Mouse (Mus musculus): ENCODE measurements around the gene Pik3cb. TPM values are rescaled to one million over a fixed set of nuclear protein-coding genes. Genes with fewer than 3 reads are reported as not detected.

The Pik3cb gene
- polyA plus RNA-seq, 1 experiment from 2014 or later: 2.9 TPM

GRCm38 (mm10) chr9:99109585-99109984 is 30.8 kb downstream of the Pik3cb start:
- peaks cover 15% of the 10 kb centered on the region for H3K4me1 ChIP-seq (ENCODE audit: control insufficient read depth, insufficient read depth, low read depth, low read length)
- no peak overlapping the region for H3K27ac ChIP-seq (ENCODE audit: low read depth, low read length)
- ATAC-seq: no peak
- H3K9me3 ChIP-seq (ENCODE audit: control insufficient read depth, low read length): peaks cover 9% of the 10 kb centered on the region
- no peak overlapping the region for H3K4me3 ChIP-seq (ENCODE audit: low read length)
- 78% methylated on average over 3 of the region's 3 CpGs for WGBS
- peaks cover 12% of the 10 kb centered on the region for H3K36me3 ChIP-seq (ENCODE audit: control insufficient read depth, insufficient read depth, low read length)
- H3K4me2 ChIP-seq (ENCODE audit: low read length): no peak overlapping the region
- H3K9ac ChIP-seq (ENCODE audit: low read depth, low read length): no peak overlapping the region
- no peaks in the 10 kb centered on the region for H3K27me3 ChIP-seq (replicated peaks; ENCODE audit: control insufficient read depth, insufficient read depth, low read length)

- no peak overlapping the region for H3K27ac ChIP-seq (ENCODE audit: low read depth, low read length)
- H3K36me3 ChIP-seq (ENCODE audit: control insufficient read depth, insufficient read depth, low read length): peaks cover 15% of the 10 kb centered on the region
- H3K4me2 ChIP-seq (ENCODE audit: low read length): no peak overlapping the region
- H3K9ac ChIP-seq (ENCODE audit: low read depth, low read length): no peak overlapping the region
- 86% methylated on average over 2 of the region's 2 CpGs for WGBS
- peaks cover 9% of the 10 kb centered on the region for H3K9me3 ChIP-seq (ENCODE audit: control insufficient read depth, low read length)
- H3K4me1 ChIP-seq (ENCODE audit: control insufficient read depth, insufficient read depth, low read depth, low read length): no peaks in the 10 kb centered on the region
- H3K4me3 ChIP-seq (ENCODE audit: low read length): no peak overlapping the region
- H3K27me3 ChIP-seq (replicated peaks; ENCODE audit: control insufficient read depth, insufficient read depth, low read length): no peaks in the 10 kb centered on the region
- no peak for ATAC-seq
Measured at GRCm38 (mm10) chr9:99104449-99104848, 36.0 kb downstream of the Pik3cb start.

- Histone ChIP-seq H3K27me3 (replicated peaks; ENCODE audit: control insufficient read depth, insufficient read depth, low read length) (no peaks in the 10 kb centered on the region), H3K9ac (ENCODE audit: low read depth, low read length) (no peak overlapping the region), H3K27ac (ENCODE audit: low read depth, low read length) (no peak overlapping the region), H3K4me2 (ENCODE audit: low read length) (no peak overlapping the region), H3K4me1 (ENCODE audit: control insufficient read depth, insufficient read depth, low read depth, low read length) (no peaks in the 10 kb centered on the region), H3K4me3 (ENCODE audit: low read length) (no peak overlapping the region), H3K36me3 (ENCODE audit: control insufficient read depth, insufficient read depth, low read length) (peaks cover 15% of the 10 kb centered on the region), H3K9me3 (ENCODE audit: control insufficient read depth, low read length) (peaks cover 9% of the 10 kb centered on the region)
- ATAC-seq: no peak
- WGBS: 90% methylated on average over 3 of the region's 3 CpGs
Measured at GRCm38 (mm10) chr9:99103865-99104264, 36.6 kb downstream of the Pik3cb start.

GRCm38 (mm10) chr9:99098482-99099129 is 41.8 kb downstream of the Pik3cb start:
- Histone ChIP-seq H3K9ac (ENCODE audit: low read depth, low read length) (no peak overlapping the region), H3K9me3 (ENCODE audit: control insufficient read depth, low read length) (no peaks in the 10 kb centered on the region), H3K4me1 (ENCODE audit: control insufficient read depth, insufficient read depth, low read depth, low read length) (no peaks in the 10 kb centered on the region), H3K4me2 (ENCODE audit: low read length) (no peak overlapping the region), H3K27ac (ENCODE audit: low read depth, low read length) (no peak overlapping the region), H3K36me3 (ENCODE audit: control insufficient read depth, insufficient read depth, low read length) (no peaks in the 10 kb centered on the region), H3K4me3 (ENCODE audit: low read length) (no peak overlapping the region), H3K27me3 (replicated peaks; ENCODE audit: control insufficient read depth, insufficient read depth, low read length) (no peaks in the 10 kb centered on the region)
- 54% methylated on average over 11 of the region's 11 CpGs for WGBS
- ATAC-seq: no peak

- Histone ChIP-seq H3K27ac (ENCODE audit: low read depth, low read length) (no peak overlapping the region), H3K9ac (ENCODE audit: low read depth, low read length) (no peak overlapping the region), H3K4me1 (ENCODE audit: control insufficient read depth, insufficient read depth, low read depth, low read length) (no peaks in the 10 kb centered on the region), H3K4me2 (ENCODE audit: low read length) (no peak overlapping the region), H3K27me3 (replicated peaks; ENCODE audit: control insufficient read depth, insufficient read depth, low read length) (no peaks in the 10 kb centered on the region), H3K36me3 (ENCODE audit: control insufficient read depth, insufficient read depth, low read length) (peaks cover 3% of the 10 kb centered on the region), H3K4me3 (ENCODE audit: low read length) (no peak overlapping the region), H3K9me3 (ENCODE audit: control insufficient read depth, low read length) (no peaks in the 10 kb centered on the region)
- no peak for ATAC-seq
- 66% methylated on average over 1 of the region's 1 CpGs for WGBS
Measured at GRCm38 (mm10) chr9:99097668-99098067, 42.8 kb downstream of the Pik3cb start.

GRCm38 (mm10) chr9:99095192-99095591 is 45.2 kb downstream of the Pik3cb start:
- Histone ChIP-seq H3K36me3 (ENCODE audit: control insufficient read depth, insufficient read depth, low read length) (peaks cover 3% of the 10 kb centered on the region), H3K4me2 (ENCODE audit: low read length) (no peak overlapping the region)
- no peak for ATAC-seq

GRCm38 (mm10) chr9:99090546-99090945 is 49.9 kb downstream of the Pik3cb start:
- Histone ChIP-seq H3K27me3 (replicated peaks; ENCODE audit: control insufficient read depth, insufficient read depth, low read length) (no peaks in the 10 kb centered on the region), H3K4me2 (ENCODE audit: low read length) (no peak overlapping the region), H3K4me3 (ENCODE audit: low read length) (no peak overlapping the region), H3K27ac (ENCODE audit: low read depth, low read length) (no peak overlapping the region), H3K9me3 (ENCODE audit: control insufficient read depth, low read length) (no peaks in the 10 kb centered on the region), H3K4me1 (ENCODE audit: control insufficient read depth, insufficient read depth, low read depth, low read length) (no peaks in the 10 kb centered on the region), H3K9ac (ENCODE audit: low read depth, low read length) (no peak overlapping the region), H3K36me3 (ENCODE audit: control insufficient read depth, insufficient read depth, low read length) (peaks cover 3% of the 10 kb centered on the region)
- ATAC-seq: no peak
- 86% methylated on average over 4 of the region's 4 CpGs for WGBS

More at GRCm38 (mm10) chr9:99095192-99095591, 45.2 kb downstream of the Pik3cb start:
- Histone ChIP-seq H3K9ac (ENCODE audit: low read depth, low read length) (no peak overlapping the region), H3K9me3 (ENCODE audit: control insufficient read depth, low read length) (no peaks in the 10 kb centered on the region), H3K27ac (ENCODE audit: low read depth, low read length) (no peak overlapping the region), H3K27me3 (replicated peaks; ENCODE audit: control insufficient read depth, insufficient read depth, low read length) (no peaks in the 10 kb centered on the region), H3K4me1 (ENCODE audit: control insufficient read depth, insufficient read depth, low read depth, low read length) (no peaks in the 10 kb centered on the region), H3K4me3 (ENCODE audit: low read length) (no peak overlapping the region)
- 90% methylated on average over 7 of the region's 7 CpGs for WGBS

GRCm38 (mm10) chr9:99089904-99090303 is 50.5 kb downstream of the Pik3cb start:
- Histone ChIP-seq H3K9ac (ENCODE audit: low read depth, low read length) (no peak overlapping the region), H3K9me3 (ENCODE audit: control insufficient read depth, low read length) (no peaks in the 10 kb centered on the region), H3K27me3 (replicated peaks; ENCODE audit: control insufficient read depth, insufficient read depth, low read length) (no peaks in the 10 kb centered on the region), H3K4me2 (ENCODE audit: low read length) (no peak overlapping the region), H3K4me1 (ENCODE audit: control insufficient read depth, insufficient read depth, low read depth, low read length) (no peaks in the 10 kb centered on the region), H3K4me3 (ENCODE audit: low read length) (no peak overlapping the region), H3K36me3 (ENCODE audit: control insufficient read depth, insufficient read depth, low read length) (peaks cover 3% of the 10 kb centered on the region), H3K27ac (ENCODE audit: low read depth, low read length) (no peak overlapping the region)
- WGBS: 94% methylated on average over 4 of the region's 4 CpGs
- no peak for ATAC-seq

GRCm38 (mm10) chr9:99081718-99082117 is 58.7 kb downstream of the Pik3cb start:
- Histone ChIP-seq H3K9me3 (ENCODE audit: control insufficient read depth, low read length) (no peaks in the 10 kb centered on the region), H3K27ac (ENCODE audit: low read depth, low read length) (no peak overlapping the region), H3K9ac (ENCODE audit: low read depth, low read length) (no peak overlapping the region), H3K4me2 (ENCODE audit: low read length) (no peak overlapping the region), H3K36me3 (ENCODE audit: control insufficient read depth, insufficient read depth, low read length) (peaks cover 5% of the 10 kb centered on the region; the same call in 1 of the 2 replicates), H3K4me3 (ENCODE audit: low read length) (no peak overlapping the region), H3K4me1 (ENCODE audit: control insufficient read depth, insufficient read depth, low read depth, low read length) (no peaks in the 10 kb centered on the region), H3K27me3 (replicated peaks; ENCODE audit: control insufficient read depth, insufficient read depth, low read length) (no peaks in the 10 kb centered on the region)
- 91% methylated on average over 5 of the region's 5 CpGs for WGBS
- ATAC-seq: no peak

Measured in hindbrain, embryonic 16.5 days (tissue).